Mouse (Mus musculus): ENCODE results near the gene Mdp1. TPM values are rescaled to one million over a fixed set of nuclear protein-coding genes. Genes with fewer than 3 reads are reported as not detected.

Gene Mdp1
- polyA plus RNA-seq, 1 experiment from 2014 or later, result 71.3 TPM

DNA sequence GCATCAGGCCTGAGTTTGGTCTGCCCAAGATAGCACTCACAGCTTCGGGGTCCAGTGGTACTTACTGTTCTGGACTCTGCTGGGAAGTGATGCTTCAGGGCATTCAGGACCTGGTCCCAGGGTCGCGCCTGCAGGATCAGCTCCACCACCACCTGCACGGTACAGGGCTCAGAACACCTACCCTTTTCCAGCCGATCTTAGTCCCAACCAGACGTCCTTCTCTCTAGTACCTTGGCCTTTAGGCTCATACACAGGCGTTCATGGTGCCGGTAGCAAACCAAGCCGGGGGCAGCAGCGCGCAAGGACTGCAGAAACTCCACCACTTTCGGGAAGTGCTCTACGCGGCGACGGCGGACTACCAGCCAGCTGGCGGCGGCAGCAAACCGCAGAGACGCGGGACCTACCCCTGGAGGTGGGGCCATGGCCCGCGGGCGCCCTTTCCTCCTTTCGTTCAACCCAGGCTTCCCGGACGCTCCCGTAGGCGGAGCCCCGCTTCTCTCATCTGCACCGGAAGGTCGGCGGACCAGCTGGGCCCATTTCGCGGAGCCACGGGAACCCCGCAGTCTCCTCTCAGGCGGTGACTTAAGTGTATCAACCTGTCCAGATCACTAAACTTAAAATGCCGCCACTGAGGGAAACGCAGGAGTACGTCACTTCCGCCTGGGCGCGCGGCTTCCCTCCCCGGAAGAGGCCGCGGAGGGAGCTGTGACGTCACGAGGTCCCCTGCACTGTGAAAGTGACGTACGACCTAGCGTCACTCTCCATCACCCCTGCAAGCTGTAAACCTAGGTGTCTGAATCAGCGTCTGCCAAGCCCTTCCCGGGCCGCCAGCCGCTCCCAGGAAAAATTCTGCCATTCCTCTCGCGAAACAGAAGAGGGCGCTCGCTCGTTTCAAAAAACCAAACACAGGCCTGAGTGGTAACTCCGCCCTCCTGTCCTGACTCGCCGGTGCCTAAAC is 21.1 kb upstream of the Mdp1 start, which contains the start of gene Tinf2:
Gene Tinf2, minus strand, starts transcription at position 661 of the 958 bp plus-strand sequence.
- ATAC-seq, result peak; percentile 98
- H3K27ac ChIP-seq (ENCODE audit: low read length), result peak within 1 kb of the TSS; percentile 73
- WGBS, result under 1% methylated on average over 66 of the region's 66 CpGs

DNA sequence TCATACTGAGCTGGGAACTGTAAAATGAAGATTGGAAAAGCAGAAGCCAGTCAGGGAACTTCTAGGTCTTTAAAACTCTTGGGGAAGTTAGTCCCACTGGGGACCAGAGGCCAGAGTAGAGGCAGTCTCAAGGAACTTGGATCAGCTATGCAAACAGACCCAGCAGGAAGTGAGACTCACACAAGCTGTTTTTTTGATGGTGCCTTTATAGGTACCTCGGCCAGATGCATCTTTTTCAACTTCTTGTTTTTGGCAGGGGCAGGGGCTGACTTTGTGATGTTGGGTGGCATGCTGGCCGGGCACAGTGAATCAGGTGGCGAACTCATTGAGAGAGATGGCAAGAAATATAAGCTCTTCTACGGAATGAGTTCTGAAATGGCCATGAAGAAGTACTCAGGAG is 17.3 kb upstream of the Mdp1 start:
- H3K9me3 ChIP-seq (ENCODE audit: control insufficient read depth, low read length), result no peaks in the 10 kb centered on the region
- ATAC-seq, result no peak
- no peak overlapping the region for H3K4me3 ChIP-seq (replicated peaks; ENCODE audit: low read length)
- H3K4me1 ChIP-seq (replicated peaks; ENCODE audit: control insufficient read depth, insufficient read depth, low read length), result peaks cover 14% of the 10 kb centered on the region
- H3K27ac ChIP-seq (ENCODE audit: low read length), result no peak overlapping the region
- WGBS, result 82% methylated on average over 4 of the region's 4 CpGs
- no peak overlapping the region for H3K9ac ChIP-seq (replicated peaks; ENCODE audit: low read depth, low read length)
- H3K27me3 ChIP-seq (replicated peaks; ENCODE audit: control insufficient read depth, insufficient read depth, low read length), result no peaks in the 10 kb centered on the region
- H3K4me2 ChIP-seq (ENCODE audit: low read length), result no peak overlapping the region
- H3K36me3 ChIP-seq (ENCODE audit: control insufficient read depth, insufficient read depth), result peaks cover 17% of the 10 kb centered on the region

More for the DNA sequence above, 21.1 kb upstream of the Mdp1 start, which contains the start of gene Tinf2:
- no peaks in the 10 kb centered on the region for H3K27me3 ChIP-seq (replicated peaks; ENCODE audit: control insufficient read depth, insufficient read depth, low read length)
- H3K36me3 ChIP-seq (ENCODE audit: control insufficient read depth, insufficient read depth), result peaks cover 17% of the 10 kb centered on the region
- H3K9ac ChIP-seq (replicated peaks; ENCODE audit: low read depth, low read length), result peak within 1 kb of the TSS; percentile 73
- H3K9me3 ChIP-seq (ENCODE audit: control insufficient read depth, low read length), result no peaks in the 10 kb centered on the region
- H3K4me3 ChIP-seq (replicated peaks; ENCODE audit: low read length), result peak within 1 kb of the TSS; percentile 80
- H3K4me1 ChIP-seq (replicated peaks; ENCODE audit: control insufficient read depth, insufficient read depth, low read length), result peaks cover 10% of the 10 kb centered on the region
- peak within 1 kb of the TSS; percentile 90 for H3K4me2 ChIP-seq (ENCODE audit: low read length)

DNA sequence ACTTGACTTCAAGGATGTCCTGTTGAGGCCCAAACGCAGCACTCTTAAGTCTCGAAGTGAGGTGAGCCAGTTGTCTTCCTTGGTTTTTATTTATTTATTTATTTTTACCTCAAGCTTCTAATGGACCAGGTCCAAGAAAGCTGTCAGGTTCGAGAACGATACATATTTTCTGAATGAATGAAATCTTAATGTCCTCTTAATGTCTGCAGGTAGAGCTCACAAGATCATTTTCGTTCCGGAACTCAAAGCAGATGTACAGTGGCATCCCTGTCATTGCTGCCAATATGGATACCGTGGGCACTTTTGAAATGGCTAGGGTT is 12.4 kb upstream of the Mdp1 start:
- no peaks in the 10 kb centered on the region for H3K27me3 ChIP-seq (replicated peaks; ENCODE audit: control insufficient read depth, insufficient read depth, low read length)
- H3K4me3 ChIP-seq (replicated peaks; ENCODE audit: low read length), result peak overlapping the region; percentile 83
- H3K4me1 ChIP-seq (replicated peaks; ENCODE audit: control insufficient read depth, insufficient read depth, low read length), result peaks cover 19% of the 10 kb centered on the region
- H3K27ac ChIP-seq (ENCODE audit: low read length), result no peak overlapping the region
- H3K9ac ChIP-seq (replicated peaks; ENCODE audit: low read depth, low read length), result peak overlapping the region; percentile 58; the same call in 1 of the 2 replicates
- WGBS, result 83% methylated on average over 7 of the region's 7 CpGs
- H3K4me2 ChIP-seq (ENCODE audit: low read length), result peak overlapping the region; percentile 81
- no peaks in the 10 kb centered on the region for H3K9me3 ChIP-seq (ENCODE audit: control insufficient read depth, low read length)
- H3K36me3 ChIP-seq (ENCODE audit: control insufficient read depth, insufficient read depth), result peaks cover 6% of the 10 kb centered on the region
- no peak for ATAC-seq

DNA sequence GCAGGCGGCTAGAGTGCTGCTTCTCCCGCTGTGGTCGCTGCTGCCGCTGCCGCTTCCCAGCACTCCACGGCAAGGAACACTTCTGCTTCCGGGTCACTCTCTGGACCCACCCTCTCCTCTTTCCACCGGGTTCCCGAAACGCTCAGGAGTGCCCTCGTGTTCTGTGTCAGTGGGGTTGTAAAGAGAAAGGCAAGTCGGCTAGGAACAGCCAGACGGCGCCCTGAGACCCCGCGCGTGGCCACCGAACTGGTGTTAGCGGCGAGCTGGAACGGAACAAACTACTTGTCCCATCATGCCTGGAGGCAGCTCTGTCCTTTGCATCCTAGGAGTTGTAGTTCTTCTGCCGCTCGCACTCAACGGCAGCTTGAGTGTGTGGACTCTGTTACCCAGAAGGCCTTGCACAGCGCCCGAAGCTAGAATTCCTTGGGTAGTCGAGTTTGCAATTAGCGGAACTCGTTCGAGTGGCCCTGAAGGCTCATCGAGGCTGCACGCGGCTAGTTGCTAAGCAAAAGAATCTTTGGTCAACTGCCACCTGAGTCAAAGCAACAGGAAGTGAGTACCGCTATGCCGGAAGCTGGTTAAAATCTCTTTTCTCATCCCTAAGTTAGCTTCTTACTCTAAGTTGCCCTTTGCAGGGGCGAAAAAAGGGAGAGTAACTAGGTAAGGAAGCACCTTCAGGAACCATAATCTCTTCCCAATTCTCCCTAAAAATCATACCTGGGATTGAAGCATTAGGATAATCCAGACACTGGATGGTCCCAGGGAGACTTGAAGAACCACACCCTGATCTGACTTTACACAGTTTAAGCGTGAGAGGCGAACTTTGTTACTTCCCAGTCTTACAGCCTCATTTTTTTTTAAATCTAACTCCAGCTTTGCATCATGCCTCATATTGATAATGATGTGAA is 11.8 kb upstream of the Mdp1 start, which contains the start of the genes Gmpr2 and Nedd8:
Gene Gmpr2, plus strand, starts transcription at position 109 of the 908 bp plus-strand sequence.
Gene Nedd8, minus strand, starts transcription at position 292 of the 908 bp plus-strand sequence.
- peaks cover 3% of the 10 kb centered on the region; the same call in 1 of the 2 replicates for H3K36me3 ChIP-seq (ENCODE audit: control insufficient read depth, insufficient read depth)
- no peaks in the 10 kb centered on the region for H3K27me3 ChIP-seq (replicated peaks; ENCODE audit: control insufficient read depth, insufficient read depth, low read length)
- no peaks in the 10 kb centered on the region for H3K9me3 ChIP-seq (ENCODE audit: control insufficient read depth, low read length)
- ATAC-seq, result peak; percentile 99
- H3K4me3 ChIP-seq (replicated peaks; ENCODE audit: low read length), result peak within 1 kb of the TSS; percentile 83
- under 1% methylated on average over 38 of the region's 38 CpGs for WGBS
- H3K4me2 ChIP-seq (ENCODE audit: low read length), result peak within 1 kb of the TSS; percentile 91
- H3K9ac ChIP-seq (replicated peaks; ENCODE audit: low read depth, low read length), result peak within 1 kb of the TSS; percentile 58
- peak within 1 kb of the TSS; percentile 88 for H3K27ac ChIP-seq (ENCODE audit: low read length)
- peaks cover 19% of the 10 kb centered on the region for H3K4me1 ChIP-seq (replicated peaks; ENCODE audit: control insufficient read depth, insufficient read depth, low read length)

DNA sequence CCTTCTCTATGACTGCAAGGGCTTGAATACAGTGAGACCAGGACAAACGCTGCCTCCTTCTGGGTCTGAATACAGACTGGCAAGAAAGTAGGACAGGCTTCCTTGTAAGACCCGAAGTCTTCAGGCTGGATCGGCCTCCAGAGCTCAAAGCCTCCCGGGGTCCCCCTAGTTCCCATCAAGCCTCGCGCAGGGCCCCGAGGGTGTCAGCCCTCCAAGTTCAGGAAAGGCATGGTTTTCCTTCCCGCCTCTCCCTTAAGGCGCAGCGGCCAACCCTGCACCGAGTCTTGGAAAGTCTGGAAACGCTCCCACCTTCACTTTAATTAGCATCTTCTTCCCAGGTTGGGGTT is 11.2 kb upstream of the Mdp1 start:
- Histone ChIP-seq H3K36me3 (ENCODE audit: control insufficient read depth, insufficient read depth) (no peaks in the 10 kb centered on the region), H3K4me2 (ENCODE audit: low read length) (peak overlapping the region; percentile 91), H3K27me3 (replicated peaks; ENCODE audit: control insufficient read depth, insufficient read depth, low read length) (no peaks in the 10 kb centered on the region), H3K9ac (replicated peaks; ENCODE audit: low read depth, low read length) (peak overlapping the region; percentile 51), H3K9me3 (ENCODE audit: control insufficient read depth, low read length) (no peaks in the 10 kb centered on the region), H3K27ac (ENCODE audit: low read length) (peak overlapping the region; percentile 88), H3K4me3 (replicated peaks; ENCODE audit: low read length) (peak overlapping the region; percentile 83), H3K4me1 (replicated peaks; ENCODE audit: control insufficient read depth, insufficient read depth, low read length) (peaks cover 19% of the 10 kb centered on the region)
- ATAC-seq, result peak; percentile 57
- WGBS, result 0% methylated on average over 12 of the region's 12 CpGs

DNA sequence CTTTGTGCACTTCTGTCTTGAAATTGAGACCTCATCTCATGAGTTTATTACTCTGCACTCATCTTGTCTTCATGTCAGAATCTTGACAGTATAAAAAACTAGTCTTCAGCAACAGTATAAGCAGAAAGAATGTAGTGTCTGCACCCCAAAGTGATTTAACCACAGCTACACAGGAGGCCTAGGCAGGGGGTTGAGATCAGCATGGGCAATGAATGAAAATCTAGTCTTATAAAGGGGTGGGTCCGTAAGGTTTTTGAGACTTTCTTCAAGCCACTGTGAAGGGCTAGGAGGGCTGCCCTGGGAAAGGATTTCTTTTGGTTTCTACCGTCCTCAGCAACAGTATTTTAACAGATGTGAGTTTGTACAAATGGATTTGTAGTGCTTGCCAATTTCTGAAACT is 328 bp upstream of the Mdp1 start:
- no peaks in the 10 kb centered on the region for H3K27me3 ChIP-seq (replicated peaks; ENCODE audit: control insufficient read depth, insufficient read depth, low read length)
- H3K9me3 ChIP-seq (ENCODE audit: control insufficient read depth, low read length), result no peaks in the 10 kb centered on the region
- H3K4me3 ChIP-seq (replicated peaks; ENCODE audit: low read length), result peak overlapping the region; percentile 65
- no peak overlapping the region for H3K9ac ChIP-seq (replicated peaks; ENCODE audit: low read depth, low read length)
- WGBS, result 33% methylated on average over 2 of the region's 2 CpGs
- H3K4me2 ChIP-seq (ENCODE audit: low read length), result peak overlapping the region; percentile 69
- ATAC-seq, result peak; percentile 16; the same call in 1 of the 2 replicates
- peaks cover 9% of the 10 kb centered on the region for H3K4me1 ChIP-seq (replicated peaks; ENCODE audit: control insufficient read depth, insufficient read depth, low read length)
- no peak overlapping the region for H3K27ac ChIP-seq (ENCODE audit: low read length)
- peaks cover 8% of the 10 kb centered on the region; the same call in 1 of the 2 replicates for H3K36me3 ChIP-seq (ENCODE audit: control insufficient read depth, insufficient read depth)

DNA sequence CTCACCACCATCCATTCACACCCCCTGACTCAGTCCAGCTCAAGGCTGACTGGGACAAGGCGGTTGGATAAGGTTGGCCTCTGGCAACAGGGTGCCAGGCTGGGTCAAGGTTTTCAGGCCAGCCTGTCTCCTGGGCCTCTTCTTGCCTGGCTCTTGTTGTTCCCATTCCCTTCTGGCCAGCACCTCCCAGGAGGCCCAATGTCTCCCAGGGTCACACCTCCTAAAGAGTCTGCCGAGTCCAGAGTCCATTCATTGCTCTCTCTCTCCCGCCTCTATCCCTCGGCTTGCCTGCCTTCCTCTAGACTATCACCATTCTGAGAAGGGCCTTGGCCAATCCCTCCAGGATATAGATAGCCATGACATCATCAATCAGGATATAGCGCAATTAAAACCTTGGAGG is 2.3 kb downstream of the Mdp1 start:
- H3K9me3 ChIP-seq (ENCODE audit: control insufficient read depth, low read length), result no peaks in the 10 kb centered on the region
- no peak overlapping the region for H3K27ac ChIP-seq (ENCODE audit: low read length)
- 90% methylated on average over 5 of the region's 5 CpGs for WGBS
- no peaks in the 10 kb centered on the region for H3K27me3 ChIP-seq (replicated peaks; ENCODE audit: control insufficient read depth, insufficient read depth, low read length)
- H3K4me1 ChIP-seq (replicated peaks; ENCODE audit: control insufficient read depth, insufficient read depth, low read length), result peaks cover 9% of the 10 kb centered on the region
- no peak for ATAC-seq
- H3K36me3 ChIP-seq (ENCODE audit: control insufficient read depth, insufficient read depth), result peaks cover 6% of the 10 kb centered on the region; the same call in 1 of the 2 replicates
- no peak overlapping the region for H3K9ac ChIP-seq (replicated peaks; ENCODE audit: low read depth, low read length)
- no peak overlapping the region for H3K4me2 ChIP-seq (ENCODE audit: low read length)
- H3K4me3 ChIP-seq (replicated peaks; ENCODE audit: low read length), result no peak overlapping the region

DNA sequence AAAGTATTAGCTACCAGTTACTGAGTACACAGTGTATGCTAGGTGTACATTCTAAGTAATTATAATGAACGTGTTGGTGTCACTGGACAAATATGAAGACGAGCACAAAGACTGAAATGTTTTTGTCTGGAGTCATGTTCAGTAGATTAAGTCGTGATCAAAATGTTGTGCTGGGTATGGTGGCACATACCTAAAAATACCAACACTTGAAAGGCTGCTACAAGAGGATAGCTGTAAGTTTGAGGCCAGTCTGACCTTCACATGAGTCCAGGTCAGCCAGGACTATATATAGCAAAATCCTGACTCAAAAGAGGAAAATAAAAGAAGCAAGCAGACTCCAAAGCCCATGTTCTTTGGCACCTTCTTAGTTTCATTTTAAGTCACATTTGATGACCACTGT is 3.4 kb downstream of the Mdp1 start:
- 93% methylated on average over 3 of the region's 3 CpGs for WGBS
- H3K27ac ChIP-seq (ENCODE audit: low read length), result no peak overlapping the region
- no peak for ATAC-seq
- no peak overlapping the region for H3K9ac ChIP-seq (replicated peaks; ENCODE audit: low read depth, low read length)
- H3K27me3 ChIP-seq (replicated peaks; ENCODE audit: control insufficient read depth, insufficient read depth, low read length), result no peaks in the 10 kb centered on the region
- H3K9me3 ChIP-seq (ENCODE audit: control insufficient read depth, low read length), result no peaks in the 10 kb centered on the region
- no peak overlapping the region for H3K4me3 ChIP-seq (replicated peaks; ENCODE audit: low read length)
- H3K36me3 ChIP-seq (ENCODE audit: control insufficient read depth, insufficient read depth), result no peaks in the 10 kb centered on the region; the same call in 1 of the 2 replicates
- H3K4me1 ChIP-seq (replicated peaks; ENCODE audit: control insufficient read depth, insufficient read depth, low read length), result peaks cover 9% of the 10 kb centered on the region
- H3K4me2 ChIP-seq (ENCODE audit: low read length), result no peak overlapping the region

DNA sequence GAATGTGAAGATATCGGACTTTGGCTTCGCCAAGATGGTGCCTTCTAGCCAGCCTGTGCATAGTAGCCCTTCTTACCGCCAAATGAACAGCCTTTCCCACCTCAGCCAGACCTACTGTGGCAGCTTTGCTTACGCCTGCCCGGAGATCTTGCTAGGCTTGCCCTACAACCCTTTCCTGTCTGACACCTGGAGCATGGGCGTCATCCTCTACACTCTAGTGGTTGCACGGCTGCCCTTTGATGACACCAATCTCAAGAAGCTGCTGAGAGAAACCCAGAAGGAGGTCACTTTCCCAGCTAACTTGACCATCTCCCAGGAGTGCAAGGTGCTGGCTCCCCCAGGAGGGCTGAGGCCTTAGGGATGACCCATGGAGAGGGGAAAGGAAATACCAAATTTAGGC is 8.8 kb downstream of the Mdp1 start:
- no peak overlapping the region for H3K9ac ChIP-seq (replicated peaks; ENCODE audit: low read depth, low read length)
- no peaks in the 10 kb centered on the region for H3K4me1 ChIP-seq (replicated peaks; ENCODE audit: control insufficient read depth, insufficient read depth, low read length)
- no peaks in the 10 kb centered on the region for H3K9me3 ChIP-seq (ENCODE audit: control insufficient read depth, low read length)
- ATAC-seq, result no peak
- no peak overlapping the region for H3K27ac ChIP-seq (ENCODE audit: low read length)
- H3K27me3 ChIP-seq (replicated peaks; ENCODE audit: control insufficient read depth, insufficient read depth, low read length), result no peaks in the 10 kb centered on the region
- H3K36me3 ChIP-seq (ENCODE audit: control insufficient read depth, insufficient read depth), result no peaks in the 10 kb centered on the region
- H3K4me2 ChIP-seq (ENCODE audit: low read length), result no peak overlapping the region
- no peak overlapping the region for H3K4me3 ChIP-seq (replicated peaks; ENCODE audit: low read length)
- 93% methylated on average over 7 of the region's 7 CpGs for WGBS
